Mouse (Mus musculus) kidney, adult 2 months (tissue): ENCODE data around the gene Traf5.

Experiments
- CTCF ChIP-seq: fragments of 200-500 bp; conservative IDR thresholded peaks from 2 replicates; pipeline ENCODE4 v1.5.1; 2011; ENCODE audit warnings: low read depth, mild to moderate bottlenecking, control low read depth, low read length, moderate library complexity, mixed read lengths; ENCODE audit not compliant: insufficient read depth, insufficient read length
- POLR2A ChIP-seq: fragments of 200-500 bp; IDR thresholded peaks from one replicate; pipeline ENCODE4 v1.6.1; 2011; ENCODE audit warnings: low read depth, low read length, control low read depth

GRCm38 (mm10) chr1:191999022-191999421 lies 93.3 kb downstream of the Traf5 start:
- TF ChIP-seq POLR2A: no peak
- TF ChIP-seq CTCF: no peak
